Mouse (Mus musculus) C2C12 (cell line): ENCODE results near the gene Kif4. TPM values are rescaled to one million over a fixed set of nuclear protein-coding genes. Genes with fewer than 3 reads are reported as not detected.
A peak's percentile ranks its signal among the peaks of the same experiment; 100 is the strongest.

Experiments
- H3K27me3 ChIP-seq: one replicate; pipeline ENCODE4 v1.6.1; 2011; ENCODE audit not compliant: control insufficient read depth, insufficient read depth, insufficient read length
- H3K36me3 ChIP-seq: one replicate; pipeline ENCODE4 v1.6.1; 2011; ENCODE audit not compliant: control insufficient read depth, insufficient read depth
- H3K4me3 ChIP-seq: one replicate; pipeline ENCODE4 v1.5.1; 2011; ENCODE audit warnings: mild to moderate bottlenecking, control low read depth; ENCODE audit not compliant: poor library complexity, insufficient read depth, severe bottlenecking
- H3K79me2 ChIP-seq: one replicate; pipeline ENCODE4 v1.6.1; 2011; ENCODE audit not compliant: control insufficient read depth, insufficient read depth
- H3K79me3 ChIP-seq: one replicate; pipeline ENCODE4 v1.6.1; 2011; ENCODE audit warnings: low read depth, control low read depth
- H3ac ChIP-seq: one replicate; pipeline ENCODE3; 2011; ENCODE audit warnings: low read depth; ENCODE audit not compliant: control insufficient read depth, insufficient read length
- CEBPB ChIP-seq: IDR thresholded peaks from one replicate; pipeline ENCODE4 v1.6.1; 2011; ENCODE audit warnings: low read depth, mild to moderate bottlenecking, control low read depth, moderate library complexity
- CTCF ChIP-seq: IDR thresholded peaks from one replicate; pipeline ENCODE4 v1.5.1; 2011; ENCODE audit not compliant: control insufficient read depth, insufficient read depth, insufficient read length
- FOSL1 ChIP-seq: IDR thresholded peaks from one replicate; pipeline ENCODE4 v1.8.0; 2011; ENCODE audit warnings: mild to moderate bottlenecking, low read length; ENCODE audit not compliant: poor library complexity, insufficient read depth, severe bottlenecking
- MAX ChIP-seq: IDR thresholded peaks from one replicate; pipeline ENCODE4 v1.6.1; 2011; ENCODE audit warnings: mild to moderate bottlenecking, control low read depth
- MYOD1 ChIP-seq: IDR thresholded peaks from one replicate; pipeline ENCODE4 v1.6.1; 2011; ENCODE audit warnings: low read depth; ENCODE audit not compliant: control insufficient read depth, insufficient read length
- MYOG ChIP-seq: IDR thresholded peaks from one replicate; pipeline ENCODE4 v1.6.1; 2011; ENCODE audit not compliant: control insufficient read depth, insufficient read length; ENCODE audit errors: extremely low read depth
- USF1 ChIP-seq: IDR thresholded peaks from one replicate; pipeline ENCODE4 v1.6.1; 2011; ENCODE audit warnings: low read depth, mild to moderate bottlenecking, control low read depth, moderate library complexity
- polyA plus RNA-seq: library from polyadenylated mRNA; unstranded; fragments of >200 nt; fragmentation: generic; extraction: Trizol; gene quantifications from one replicate; pipeline ENCODE4 v1.2.1, GENCODE M21; 2012; ENCODE audit warnings: missing spikeins

Kif4 gene
- polyA plus RNA-seq, 1 experiment, result 14.2 TPM

- Histone ChIP-seq H3ac (no peak overlapping the region), H3K79me3 (no peaks in the 10 kb centered on the region), H3K4me3 (no peak overlapping the region), H3K27me3 (no peaks in the 10 kb centered on the region), H3K79me2 (no peaks in the 10 kb centered on the region), H3K36me3 (peaks cover 33% of the 10 kb centered on the region)
- no peak for TF ChIP-seq MYOG
- TF ChIP-seq CTCF, result no peak
Measured at GRCm38 (mm10) chrX:100696776-100697175, 71.2 kb downstream of the Kif4 start.

GRCm38 (mm10) chrX:100708032-100708431 lies 82.5 kb downstream of the Kif4 start:
- TF ChIP-seq MYOD1 (no peak), MAX (no peak), FOSL1 (no peak), CTCF (no peak), CEBPB (no peak), MYOG (no peak), USF1 (no peak)
- no peak overlapping the region for H3ac ChIP-seq
- H3K4me3 ChIP-seq, result no peak overlapping the region
- no peaks in the 10 kb centered on the region for H3K79me3 ChIP-seq
- no peaks in the 10 kb centered on the region for H3K79me2 ChIP-seq
- no peaks in the 10 kb centered on the region for H3K27me3 ChIP-seq
- H3K36me3 ChIP-seq, result peaks cover 32% of the 10 kb centered on the region

- Histone ChIP-seq H3K27me3 (no peaks in the 10 kb centered on the region), H3K36me3 (peaks cover 62% of the 10 kb centered on the region)
Measured at GRCm38 (mm10) chrX:100716173-100716572, 90.6 kb downstream of the Kif4 start.

GRCm38 (mm10) chrX:100728947-100729346 lies 103.4 kb downstream of the Kif4 start:
- TF ChIP-seq MYOG (no peak), MYOD1 (no peak), FOSL1 (no peak), CEBPB (no peak), USF1 (no peak), MAX (no peak), CTCF (no peak)
- Histone ChIP-seq H3K27me3 (no peaks in the 10 kb centered on the region), H3K79me3 (no peaks in the 10 kb centered on the region), H3K79me2 (no peaks in the 10 kb centered on the region), H3ac (no peak overlapping the region), H3K4me3 (no peak overlapping the region), H3K36me3 (peaks cover 14% of the 10 kb centered on the region)

More at GRCm38 (mm10) chrX:100716173-100716572, 90.6 kb downstream of the Kif4 start:
- no peaks in the 10 kb centered on the region for H3K79me2 ChIP-seq
- H3K79me3 ChIP-seq, result no peaks in the 10 kb centered on the region
- no peak overlapping the region for H3ac ChIP-seq
- H3K4me3 ChIP-seq, result no peak overlapping the region
- peak; percentile 11 for TF ChIP-seq FOSL1
- TF ChIP-seq MYOD1, result peak; percentile 97
- no peak for TF ChIP-seq MAX

- no peak within 1 kb of the TSS for H3ac ChIP-seq
- H3K27me3 ChIP-seq, result no peaks in the 10 kb centered on the region
- TF ChIP-seq CEBPB (no peak), CTCF (no peak), MYOD1 (no peak)
- H3K79me3 ChIP-seq, result no peaks in the 10 kb centered on the region
- no peaks in the 10 kb centered on the region for H3K79me2 ChIP-seq
- peaks cover 13% of the 10 kb centered on the region for H3K36me3 ChIP-seq
- H3K4me3 ChIP-seq, result no peak within 1 kb of the TSS
Measured at GRCm38 (mm10) chrX:100729665-100730188, 104.2 kb downstream of the Kif4 start, which contains the start of gene Gdpd2. Gene Gdpd2, plus strand, starts transcription at chrX:100729873.

GRCm38 (mm10) chrX:100730266-100730665 lies 104.7 kb downstream of the Kif4 start:
- no peak for TF ChIP-seq FOSL1
- no peak for TF ChIP-seq MAX
- TF ChIP-seq USF1, result no peak
- TF ChIP-seq CTCF, result no peak
- TF ChIP-seq CEBPB, result no peak
- TF ChIP-seq MYOD1, result no peak
- TF ChIP-seq MYOG, result no peak
- Histone ChIP-seq H3K4me3 (no peak overlapping the region), H3K79me3 (no peaks in the 10 kb centered on the region), H3K36me3 (peaks cover 7% of the 10 kb centered on the region), H3ac (no peak overlapping the region), H3K27me3 (no peaks in the 10 kb centered on the region), H3K79me2 (no peaks in the 10 kb centered on the region)
